Mouse (Mus musculus): ENCODE measurements around the gene Dnajb7. TPM values are rescaled to one million over a fixed set of nuclear protein-coding genes. Genes with fewer than 3 reads are reported as not detected.

The Dnajb7 gene
- not detected for polyA plus RNA-seq (2014; fragmentation: Illumina TruSeq; extraction: RNeasy Lipid Tissue Mini Kit (QIAGEN cat#74804); ENCODE audit: low read depth, low replicate concordance)

DNA sequence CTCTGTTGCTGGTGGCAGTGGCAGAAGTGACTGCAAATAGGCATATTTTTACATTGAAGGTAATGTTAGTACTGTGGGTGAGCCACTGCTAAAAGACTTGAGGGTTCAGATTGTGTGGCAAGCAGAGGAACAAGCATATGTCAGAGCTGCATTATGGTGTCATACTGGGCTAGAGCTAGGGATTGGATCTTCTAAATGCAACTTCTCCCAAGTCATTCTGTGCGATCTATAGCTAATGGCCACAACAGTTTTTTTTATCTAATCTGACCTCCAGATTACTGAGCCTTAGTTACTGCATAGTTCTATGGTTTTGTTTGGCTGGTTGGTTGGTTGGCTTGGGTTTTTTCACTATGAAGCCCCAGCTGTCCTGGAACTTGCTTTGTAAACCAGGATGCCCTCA is at the start of gene Dnajb7:
TSS of gene Dnajb7 (minus strand) at position 101 of the 400 bp plus-strand sequence.

GRCm38 (mm10) chr15:81399638-81400315 is 8.3 kb downstream of the Dnajb7 start, which contains the start of the genes St13 and Xpnpep3:
Gene St13, minus strand, starts transcription at chr15:81400077.
Gene Xpnpep3, plus strand, starts transcription at chr15:81400138.

DNA sequence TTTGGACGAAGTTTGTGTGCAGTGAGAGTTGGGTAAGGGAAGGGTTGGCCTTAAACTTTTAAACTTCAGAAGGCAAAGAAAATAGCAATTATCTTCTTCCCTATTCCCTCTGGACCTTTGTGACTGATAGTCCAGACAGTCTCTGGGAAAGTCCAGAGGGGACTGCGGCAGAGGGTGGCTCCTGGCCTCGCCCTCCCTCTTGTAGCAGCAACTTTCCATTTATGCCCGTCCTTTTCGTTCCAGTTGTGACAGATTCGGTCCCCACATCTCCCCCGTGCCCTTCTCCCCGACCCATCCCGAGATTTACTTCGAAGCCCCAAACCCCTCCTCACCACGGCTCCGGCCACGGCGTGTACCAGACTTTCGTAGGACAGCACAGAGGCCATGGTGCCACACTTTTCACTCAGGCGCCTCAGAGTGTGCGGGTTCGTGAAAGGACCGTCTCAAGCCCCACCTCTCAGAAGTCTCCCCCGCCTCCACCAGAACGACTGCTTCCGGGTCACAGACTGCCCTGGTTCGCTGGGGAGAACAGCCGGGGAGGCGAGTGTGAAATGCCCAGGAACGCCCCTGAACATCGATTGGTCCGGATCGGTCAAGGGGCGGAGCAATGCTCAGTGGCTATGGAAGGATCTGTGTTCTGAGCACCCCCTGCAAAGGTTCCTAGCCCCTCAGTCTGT is 47.6 kb downstream of the Dnajb7 start, which contains the start of gene Slc25a17:
TSS of gene Slc25a17 (minus strand) at position 468 of the 677 bp plus-strand sequence.

Other genes starting within 250 kb of the Dnajb7 start
- gene Mrtfa, start 217.5 kb downstream of the Dnajb7 start, polyA plus RNA-seq (2014; fragmentation: Illumina TruSeq; extraction: RNeasy Lipid Tissue Mini Kit (QIAGEN cat#74804); ENCODE audit: low read depth, low replicate concordance): 5.3 TPM
- gene Mchr1, start 172.8 kb downstream of the Dnajb7 start, polyA plus RNA-seq (2014; fragmentation: Illumina TruSeq; extraction: RNeasy Lipid Tissue Mini Kit (QIAGEN cat#74804); ENCODE audit: low read depth, low replicate concordance): not detected
- 22.8 TPM for gene Slc25a17, start 47.5 kb downstream of the Dnajb7 start, polyA plus RNA-seq (2014; fragmentation: Illumina TruSeq; extraction: RNeasy Lipid Tissue Mini Kit (QIAGEN cat#74804); ENCODE audit: low read depth, low replicate concordance)
- gene St13, start 8.2 kb downstream of the Dnajb7 start, polyA plus RNA-seq (2014; fragmentation: Illumina TruSeq; extraction: RNeasy Lipid Tissue Mini Kit (QIAGEN cat#74804); ENCODE audit: low read depth, low replicate concordance): 97.1 TPM
- 7.6 TPM for gene Xpnpep3, start 8.2 kb downstream of the Dnajb7 start, polyA plus RNA-seq (2014; fragmentation: Illumina TruSeq; extraction: RNeasy Lipid Tissue Mini Kit (QIAGEN cat#74804); ENCODE audit: low read depth, low replicate concordance)
- 76.0 TPM for gene Rbx1, start 58.0 kb upstream of the Dnajb7 start, polyA plus RNA-seq (2014; fragmentation: Illumina TruSeq; extraction: RNeasy Lipid Tissue Mini Kit (QIAGEN cat#74804); ENCODE audit: low read depth, low replicate concordance)
- 21.3 TPM for gene Ep300, start 177.1 kb upstream of the Dnajb7 start, polyA plus RNA-seq (2014; fragmentation: Illumina TruSeq; extraction: RNeasy Lipid Tissue Mini Kit (QIAGEN cat#74804); ENCODE audit: low read depth, low replicate concordance)